Mouse (Mus musculus) lung, adult 2 months (tissue): Measurements from ENCODE around the gene Igfbp5. TPM values are rescaled to one million over a fixed set of nuclear protein-coding genes. Genes with fewer than 3 reads are reported as not detected.

ENCODE experiments used
- DNase-seq: peaks from one replicate; pipeline ENCODE4 v3.0.0; 2022
- H3K4me1 ChIP-seq: fragments of 200-500 bp; 2 replicates; pipeline ENCODE4 v1.6.1; 2011; ENCODE audit warnings: low read length; ENCODE audit not compliant: control insufficient read depth, insufficient read depth
- H3K4me3 ChIP-seq: fragments of 200-500 bp; replicated peaks from 2 replicates; pipeline ENCODE3; 2011; ENCODE audit warnings: low read depth, mild to moderate bottlenecking, control low read depth, low read length; ENCODE audit errors: extremely low read depth
- CTCF ChIP-seq: fragments of 200-500 bp; IDR thresholded peaks from 2 replicates; pipeline ENCODE4 v1.5.1; 2011; ENCODE audit warnings: mild to moderate bottlenecking, low read length, control low read depth; ENCODE audit not compliant: insufficient read depth
- POLR2A ChIP-seq: fragments of 200-500 bp; IDR thresholded peaks from 2 replicates; pipeline ENCODE4 v1.6.1; 2011; ENCODE audit warnings: low read depth, mild to moderate bottlenecking, control low read depth, low read length, borderline replicate concordance; ENCODE audit errors: extremely low read depth
- WGBS: fragments of 180-500 bp; shearing (Covaris S2); methylation state at CpG from one replicate; pipeline ENCODE4 v1.1.7; 2018; 5-methylcytosine and 5-hydroxymethylcytosine counted together
- polyA plus RNA-seq: library from polyadenylated mRNA; depleted of rRNA; stranded (reverse); fragments of >200 nt; gene quantifications from 2 replicates; pipeline ENCODE4 v1.2.3, GENCODE M21; 2012

Gene Igfbp5
- polyA plus RNA-seq, 1 experiment: 118 TPM

GRCm38 (mm10) chr1:72877892-72878291 lies 3.2 kb upstream of the Igfbp5 start:
- TF ChIP-seq POLR2A: no peak
- peak; percentile 76 for TF ChIP-seq CTCF
- 0% methylated on average over 3 of the region's 3 CpGs for WGBS
- Histone ChIP-seq H3K4me1 (peaks cover 7% of the 10 kb centered on the region; the same call in 1 of the 2 replicates), H3K4me3 (no peak overlapping the region)
- no peak for DNase-seq

GRCm38 (mm10) chr1:72876111-72876510 lies 1.4 kb upstream of the Igfbp5 start:
- Histone ChIP-seq H3K4me1 (peaks cover 7% of the 10 kb centered on the region; the same call in 1 of the 2 replicates), H3K4me3 (no peak overlapping the region)
- no peak for TF ChIP-seq POLR2A
- TF ChIP-seq CTCF: no peak
- DNase-seq: no peak
- WGBS: 36% methylated on average over 3 of the region's 3 CpGs

DNA sequence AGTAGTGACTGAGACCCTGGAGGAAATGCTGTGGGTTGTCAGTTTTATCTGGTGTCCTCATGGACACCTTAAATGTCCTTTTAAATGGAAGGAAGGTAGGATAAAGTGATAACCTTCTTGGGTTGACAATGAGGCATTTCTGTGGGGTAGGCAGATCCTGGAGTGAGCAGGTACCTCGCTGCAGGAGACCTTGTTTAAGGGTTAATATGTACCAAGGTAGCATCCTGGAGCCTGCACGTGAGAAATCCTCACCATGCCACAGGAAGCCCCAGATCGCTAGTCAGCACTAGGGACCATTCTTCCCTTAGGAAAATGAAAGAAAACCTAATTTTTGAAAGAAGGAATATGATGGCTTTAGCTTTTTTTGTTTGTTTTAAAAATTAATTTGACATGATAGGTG lies 1.0 kb upstream of the Igfbp5 start:
- TF ChIP-seq POLR2A: no peak
- no peak for TF ChIP-seq CTCF
- 11% methylated on average over 3 of the region's 3 CpGs for whole genome bisulfite sequencing
- no peak overlapping the region for H3K4me3 ChIP-seq
- H3K4me1 ChIP-seq: peaks cover 9% of the 10 kb centered on the region
- no peak for DNase-seq

GRCm38 (mm10) chr1:72873511-72874286 lies 985 bp downstream of the Igfbp5 start:
- peak; percentile 49 for DNase-seq
- WGBS: 3% methylated on average over 43 of the region's 43 CpGs

GRCm38 (mm10) chr1:72873078-72873477 lies 1.6 kb downstream of the Igfbp5 start:
- WGBS: 1% methylated on average over 16 of the region's 16 CpGs
- TF ChIP-seq CTCF: no peak
- no peak for TF ChIP-seq POLR2A
- Histone ChIP-seq H3K4me1 (peaks cover 8% of the 10 kb centered on the region), H3K4me3 (no peak overlapping the region)
- no peak for DNase-seq

More at GRCm38 (mm10) chr1:72873511-72874286, 985 bp downstream of the Igfbp5 start:
- H3K4me3 ChIP-seq: peak overlapping the region; percentile 55
- peaks cover 9% of the 10 kb centered on the region for H3K4me1 ChIP-seq
- TF ChIP-seq CTCF (no peak), POLR2A (no peak)

DNA sequence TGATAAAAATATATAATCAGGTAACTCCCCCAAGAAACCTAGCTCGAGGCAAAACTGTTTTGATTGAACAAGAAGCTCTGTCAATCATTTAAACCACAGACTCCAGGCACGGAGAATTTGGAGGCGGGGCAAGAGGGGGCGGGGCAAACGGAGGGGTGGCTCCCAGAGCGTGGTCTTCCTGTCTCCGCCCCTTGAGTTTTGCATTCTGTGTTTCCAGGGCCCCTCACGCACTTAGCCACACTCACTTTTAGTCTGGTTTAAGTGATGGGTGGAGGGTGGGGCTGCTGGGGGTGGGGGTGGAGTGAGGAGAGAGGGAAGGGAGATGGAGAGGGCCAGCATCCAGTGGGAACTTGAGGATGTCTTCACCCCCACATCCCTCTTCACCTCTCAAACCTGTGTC lies 2.2 kb downstream of the Igfbp5 start:
- TF ChIP-seq POLR2A: no peak
- no peak for TF ChIP-seq CTCF
- under 1% methylated on average over 8 of the region's 8 CpGs for WGBS
- no peak for DNase-seq
- Histone ChIP-seq H3K4me3 (no peak overlapping the region), H3K4me1 (peaks cover 6% of the 10 kb centered on the region; the same call in 1 of the 2 replicates)

GRCm38 (mm10) chr1:72871697-72872411 lies 2.8 kb downstream of the Igfbp5 start:
- no peak for DNase-seq
- WGBS: 2% methylated on average over 34 of the region's 34 CpGs

DNA sequence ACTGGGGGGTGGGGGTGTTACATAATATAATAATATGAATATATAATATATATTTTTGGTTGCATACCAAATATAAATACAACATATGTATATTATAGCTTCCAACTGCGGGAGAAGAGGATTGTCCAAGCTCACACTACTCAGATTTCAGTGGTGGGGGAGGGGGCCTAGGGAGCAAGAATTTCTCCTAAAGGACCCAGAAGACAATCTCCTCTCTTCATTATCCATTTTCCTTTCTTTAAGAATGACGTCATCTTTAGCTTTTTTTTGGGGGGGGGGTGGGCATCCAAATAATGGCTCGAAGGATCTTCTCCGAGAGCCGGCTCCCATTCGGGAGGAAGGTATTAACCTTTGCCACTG lies 3.4 kb downstream of the Igfbp5 start:
- peaks cover 6% of the 10 kb centered on the region; the same call in 1 of the 2 replicates for H3K4me1 ChIP-seq
- H3K4me3 ChIP-seq: peak overlapping the region; percentile 43
- TF ChIP-seq CTCF: no peak
- no peak for TF ChIP-seq POLR2A
- no peak for DNase-seq
- WGBS: 0% methylated on average over 6 of the region's 6 CpGs

More at GRCm38 (mm10) chr1:72871697-72872411, 2.8 kb downstream of the Igfbp5 start:
- peak overlapping the region; percentile 43 for H3K4me3 ChIP-seq
- peaks cover 6% of the 10 kb centered on the region; the same call in 1 of the 2 replicates for H3K4me1 ChIP-seq
- TF ChIP-seq CTCF (no peak), POLR2A (0 out of 2 replicates have a peak, but pooled peaks have one; percentile 18)

DNA sequence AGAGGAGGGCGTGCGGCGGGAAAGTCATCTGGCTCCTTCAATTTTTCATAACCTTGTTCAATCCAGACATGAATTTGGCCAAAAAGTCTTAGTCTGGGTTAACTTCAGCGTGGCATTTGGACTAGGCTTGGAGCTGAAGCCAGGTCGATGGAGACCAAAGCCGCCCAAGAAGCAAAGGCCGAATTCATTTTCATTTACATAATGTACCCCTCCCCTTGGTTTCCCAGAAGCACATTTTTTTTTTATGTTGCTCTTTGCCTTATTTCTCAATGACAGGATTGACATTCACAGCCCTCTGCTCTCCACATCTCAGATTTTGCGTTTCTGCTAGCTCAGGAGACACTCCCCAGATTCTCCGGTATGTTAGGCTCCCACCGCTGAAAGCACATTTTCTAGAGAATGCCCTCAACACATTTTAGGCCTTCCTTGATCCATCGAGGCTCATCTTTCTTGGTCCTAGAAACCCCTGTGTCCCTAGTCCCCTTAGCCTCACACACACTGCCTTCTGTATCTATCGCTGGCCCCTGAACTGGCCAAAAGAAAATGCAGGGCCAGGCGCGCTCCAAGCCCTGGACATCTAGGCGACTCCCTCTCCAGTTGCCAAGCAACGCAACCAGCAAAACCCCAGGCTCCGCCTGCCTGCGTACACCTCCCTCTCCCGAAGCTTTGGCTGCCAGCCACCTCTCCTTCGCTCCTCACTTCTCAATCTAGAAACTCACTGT lies 3.9 kb downstream of the Igfbp5 start:
- TF ChIP-seq POLR2A (no peak), CTCF (no peak)
- Histone ChIP-seq H3K4me1 (peaks cover 6% of the 10 kb centered on the region; the same call in 1 of the 2 replicates), H3K4me3 (peak overlapping the region; percentile 57)
- peak; percentile 68 for DNase-seq
- 2% methylated on average over 20 of the region's 20 CpGs for WGBS
